Mouse (Mus musculus) embryonic facial prominence, embryonic 11.5 days (tissue): ENCODE results near the gene D6Wsu163e. TPM values are rescaled to one million over a fixed set of nuclear protein-coding genes. Genes with fewer than 3 reads are reported as not detected.

ENCODE experiments used
- ATAC-seq: fragments of 200-750 bp; cut with Nextera tagmentation; replicated peaks from 2 replicates; pipeline ENCODE4 v1.8.0; 2017; ENCODE audit warnings: low read depth; ENCODE audit not compliant: insufficient number of reproducible peaks, low FRiP score, low TSS enrichment
- DNase-seq: peaks from one replicate; pipeline ENCODE4 v3.0.0-alpha.2; 2015; ENCODE audit warnings: low spot score
- H3K27ac ChIP-seq: fragments of 300-500 bp; sonication (generic); replicated peaks from 2 replicates; pipeline ENCODE4 v1.5.1; 2014; ENCODE audit warnings: mild to moderate bottlenecking, low read depth, low read length, control low read depth
- H3K27me3 ChIP-seq: fragments of 300-500 bp; sonication (generic); 2 replicates; pipeline ENCODE4 v1.6.1; 2014; ENCODE audit warnings: mild to moderate bottlenecking, low read length, moderate library complexity, mixed read lengths; ENCODE audit not compliant: control insufficient read depth, insufficient read depth
- H3K36me3 ChIP-seq: fragments of 300-500 bp; sonication (generic); replicated peaks from 2 replicates; pipeline ENCODE4 v1.6.1; 2014; ENCODE audit warnings: low read depth, mild to moderate bottlenecking, low read length, moderate library complexity, mixed read lengths; ENCODE audit not compliant: control insufficient read depth, insufficient read depth
- H3K4me1 ChIP-seq: fragments of 300-500 bp; sonication (generic); 2 replicates; pipeline ENCODE4 v1.6.1; 2014; ENCODE audit warnings: low read length, mixed read lengths; ENCODE audit not compliant: control insufficient read depth, insufficient read depth
- H3K4me2 ChIP-seq: fragments of 300-500 bp; sonication (generic); 2 replicates; pipeline ENCODE4 v1.6.1; 2014; ENCODE audit warnings: low read depth, mild to moderate bottlenecking, control low read depth, low read length, moderate library complexity
- H3K4me3 ChIP-seq: fragments of 300-500 bp; sonication (generic); 2 replicates; pipeline ENCODE4 v1.5.1; 2014; ENCODE audit warnings: low read depth, low read length, control low read depth
- H3K9ac ChIP-seq: fragments of 300-500 bp; sonication (generic); replicated peaks from 2 replicates; pipeline ENCODE4 v1.6.1; 2014; ENCODE audit warnings: mild to moderate bottlenecking, control low read depth, low read length
- H3K9me3 ChIP-seq: fragments of 300-500 bp; sonication (generic); replicated peaks from 2 replicates; pipeline ENCODE4 v1.6.1; 2016; ENCODE audit warnings: mild to moderate bottlenecking, low read length, inconsistent platforms, mixed read lengths; ENCODE audit not compliant: control insufficient read depth
- WGBS: fragments of 180-500 bp; shearing (Covaris S2); extraction: QIAGEN DNeasy Blood & Tissue Kit; methylation state at CpG from one replicate; pipeline ENCODE4 v1.1.7; 2014; 5-methylcytosine and 5-hydroxymethylcytosine counted together
- polyA plus RNA-seq: library from polyadenylated mRNA; unstranded; fragments of >200 nt; fragmentation: Nextera tagmentation; extraction: Ambion mirVana; gene quantifications from 2 replicates; pipeline ENCODE4 v1.2.1, GENCODE M21; 2014

The D6Wsu163e gene
- polyA plus RNA-seq, 1 experiment from 2014 or later: 17.9 TPM

GRCm38 (mm10) chr6:127014906-127015770, 75.4 kb downstream of the D6Wsu163e start, which contains the start of gene Fgf6:
Fgf6 (plus strand) TSS chr6:127015586.
- peaks cover 8% of the 10 kb centered on the region for H3K4me1 ChIP-seq
- no peak within 1 kb of the TSS for H3K4me2 ChIP-seq
- no peak within 1 kb of the TSS for H3K9ac ChIP-seq
- WGBS: 79% methylated on average over 26 of the region's 26 CpGs
- H3K4me3 ChIP-seq: no peak within 1 kb of the TSS
- no peaks in the 10 kb centered on the region for H3K9me3 ChIP-seq
- no peaks in the 10 kb centered on the region for H3K36me3 ChIP-seq
- no peak for ATAC-seq
- no peak for DNase-seq
- H3K27me3 ChIP-seq: no peaks in the 10 kb centered on the region
- H3K27ac ChIP-seq: no peak within 1 kb of the TSS

- H3K9me3 ChIP-seq: no peaks in the 10 kb centered on the region
- H3K27ac ChIP-seq: no peak overlapping the region
- peaks cover 8% of the 10 kb centered on the region for H3K4me1 ChIP-seq
- no peaks in the 10 kb centered on the region for H3K27me3 ChIP-seq
- H3K9ac ChIP-seq: no peak overlapping the region
- no peak for ATAC-seq
- whole genome bisulfite sequencing: 2% methylated on average over 6 of the region's 6 CpGs
- no peak overlapping the region for H3K4me2 ChIP-seq
- no peak for DNase-seq
- H3K4me3 ChIP-seq: no peak overlapping the region
- H3K36me3 ChIP-seq: no peaks in the 10 kb centered on the region
Observed at GRCm38 (mm10) chr6:127019254-127019653, 79.5 kb downstream of the D6Wsu163e start.

- H3K4me1 ChIP-seq: peaks cover 8% of the 10 kb centered on the region
- no peaks in the 10 kb centered on the region for H3K9me3 ChIP-seq
- no peak overlapping the region for H3K27ac ChIP-seq
- ATAC-seq (no peak), DNase-seq (peak; percentile 37)
- 13% methylated on average over 13 of the region's 13 CpGs for WGBS
- H3K27me3 ChIP-seq: no peaks in the 10 kb centered on the region
- no peak overlapping the region for H3K4me3 ChIP-seq
- H3K36me3 ChIP-seq: no peaks in the 10 kb centered on the region
- no peak overlapping the region for H3K9ac ChIP-seq
- no peak overlapping the region for H3K4me2 ChIP-seq
Observed at GRCm38 (mm10) chr6:127020431-127020830, 80.7 kb downstream of the D6Wsu163e start.

- no peak overlapping the region for H3K27ac ChIP-seq
- no peak overlapping the region for H3K4me3 ChIP-seq
- no peaks in the 10 kb centered on the region for H3K27me3 ChIP-seq
- peaks cover under 1% of the 10 kb centered on the region; the same call in 1 of the 2 replicates for H3K4me1 ChIP-seq
- no peak for ATAC-seq
- DNase-seq: no peak
- no peaks in the 10 kb centered on the region for H3K9me3 ChIP-seq
- no peak overlapping the region for H3K9ac ChIP-seq
- no peaks in the 10 kb centered on the region for H3K36me3 ChIP-seq
- no peak overlapping the region for H3K4me2 ChIP-seq
- 71% methylated on average over 7 of the region's 7 CpGs for WGBS
Observed at GRCm38 (mm10) chr6:127024836-127025235, 85.1 kb downstream of the D6Wsu163e start.

Other genes starting within 250 kb of the D6Wsu163e start
- gene Kcna6, start 199.3 kb upstream of the D6Wsu163e start, polyA plus RNA-seq: 6.5 and 6.6 TPM in 2 replicates
- 208 and 220 TPM in 2 replicates for gene Ndufa9, start 90.8 kb upstream of the D6Wsu163e start, polyA plus RNA-seq
- gene Akap3, start 86.9 kb upstream of the D6Wsu163e start, polyA plus RNA-seq: 0.18 TPM in 1 of 2 replicates, not detected in the other
- 0.15 TPM in 1 of 2 replicates, not detected in the other for gene Dyrk4, start 18.1 kb upstream of the D6Wsu163e start, polyA plus RNA-seq
- gene Rad51ap1, start 375 bp upstream of the D6Wsu163e start, polyA plus RNA-seq: 87.3 and 92.6 TPM in 2 replicates
- gene Fgf6, start 75.6 kb downstream of the D6Wsu163e start, polyA plus RNA-seq: 0.17 TPM in 1 of 2 replicates, not detected in the other
- gene Fgf23, start 132.9 kb downstream of the D6Wsu163e start, polyA plus RNA-seq: not detected in 2 replicates
- 4.4 and 5.0 TPM in 2 replicates for gene Tigar, start 169.6 kb downstream of the D6Wsu163e start, polyA plus RNA-seq
- gene Ccnd2, start 212.2 kb downstream of the D6Wsu163e start, polyA plus RNA-seq: 957 and 1,016 TPM in 2 replicates